Mouse (Mus musculus) C2C12 (cell line): ENCODE results near the gene Tmem82.

Experiments
- CEBPB ChIP-seq: IDR thresholded peaks from one replicate; pipeline ENCODE4 v1.6.1; 2011; ENCODE audit warnings: low read depth, mild to moderate bottlenecking, control low read depth, moderate library complexity
- CTCF ChIP-seq: IDR thresholded peaks from one replicate; pipeline ENCODE4 v1.5.1; 2011; ENCODE audit not compliant: control insufficient read depth, insufficient read depth, insufficient read length

DNA sequence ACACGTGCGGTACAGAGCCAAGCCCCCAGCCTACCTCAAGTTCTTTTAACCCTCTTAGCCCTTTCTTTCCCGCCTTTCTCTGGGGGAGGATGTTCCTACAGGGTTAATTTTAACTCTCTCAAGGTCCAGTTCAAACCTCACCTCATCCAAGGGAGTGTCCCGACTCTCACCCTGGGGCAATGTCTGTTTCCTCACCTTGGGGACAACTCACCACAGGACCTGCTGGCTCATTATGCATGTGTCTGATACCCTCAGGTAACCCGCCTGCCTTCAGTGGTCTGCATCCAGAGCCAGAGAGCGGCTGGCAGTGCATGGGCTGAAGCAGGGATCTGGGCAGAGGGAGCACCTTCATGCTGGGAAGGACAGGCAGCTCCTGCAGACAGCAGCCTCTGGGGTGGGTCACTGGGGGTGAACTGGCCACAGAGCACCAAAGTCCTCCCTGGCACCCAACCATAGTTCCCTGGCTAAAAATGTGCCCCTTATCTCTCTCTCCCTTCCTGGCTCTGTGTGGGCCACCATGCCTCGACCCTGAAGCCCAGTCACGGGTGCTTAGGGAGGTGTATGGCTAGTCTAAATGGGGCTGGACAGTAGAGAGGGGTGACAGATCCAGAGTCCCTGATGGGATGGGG lies 21.6 kb downstream of the Tmem82 start:
- TF ChIP-seq CEBPB (no peak), CTCF (no peak)
